Mouse (Mus musculus) ovary, postnatal 36 days (tissue): ENCODE results near the gene Rsrc1.

Source experiments
- DNase-seq: peaks from one replicate; pipeline ENCODE4 v3.0.0; 2022; ENCODE audit warnings: low spot score, mixed read lengths

Gene Rsrc1

GRCm38 (mm10) chr3:66981101-66981661 is at the start of gene Rsrc1:
Gene Rsrc1, plus strand, starts transcription at chr3:66981390.
- peak; percentile 60 for DNase-seq

GRCm38 (mm10) chr3:66939675-66940074 is 41.5 kb upstream of the Rsrc1 start:
- DNase-seq: no peak

DNA sequence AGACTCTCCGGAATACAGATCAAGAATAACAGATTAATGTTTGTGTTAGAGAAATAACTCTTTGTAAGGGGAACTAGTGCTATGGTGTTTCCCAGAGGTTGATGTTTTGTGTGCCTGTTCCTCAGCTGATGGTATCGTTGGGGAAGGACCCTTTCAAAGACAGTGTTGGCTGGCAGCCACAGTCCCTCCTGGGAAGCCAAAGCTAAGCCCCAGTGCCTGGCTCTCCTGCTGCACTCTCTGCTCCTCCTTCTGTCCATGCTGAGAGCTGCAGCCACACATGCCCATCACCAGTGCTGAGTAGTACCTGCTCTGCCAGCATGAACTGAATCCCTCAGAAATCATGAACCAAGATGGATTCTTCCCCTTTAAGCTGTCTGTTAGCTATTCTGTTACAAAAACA is 26.1 kb upstream of the Rsrc1 start:
- DNase-seq: no peak

DNA sequence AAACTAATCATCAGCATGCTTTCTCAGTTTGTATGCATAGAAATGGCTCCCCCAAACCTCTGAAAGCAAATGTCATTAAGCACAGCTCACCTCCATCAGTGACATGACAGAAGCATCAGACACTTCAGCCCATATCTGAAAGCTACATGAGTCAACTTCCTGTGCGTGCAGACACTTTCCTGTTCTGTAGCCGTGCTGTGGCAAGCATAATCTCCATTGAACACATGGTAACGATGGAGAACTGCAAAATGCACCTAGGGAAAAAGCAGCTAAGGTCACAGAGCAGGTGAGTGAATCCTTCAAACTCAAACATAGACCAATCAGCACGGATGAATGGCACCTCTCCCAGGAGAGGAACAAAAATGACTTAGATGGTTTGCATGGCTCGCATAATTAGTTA is 21.2 kb upstream of the Rsrc1 start:
- DNase-seq: no peak

GRCm38 (mm10) chr3:66964884-66965283 is 16.3 kb upstream of the Rsrc1 start:
- no peak for DNase-seq

- DNase-seq: no peak
Observed at GRCm38 (mm10) chr3:66967508-66967907, 13.7 kb upstream of the Rsrc1 start.

- no peak for DNase-seq
Observed at GRCm38 (mm10) chr3:66970261-66970660, 10.9 kb upstream of the Rsrc1 start.

- no peak for DNase-seq
Observed at GRCm38 (mm10) chr3:66970661-66971331, 10.4 kb upstream of the Rsrc1 start.

GRCm38 (mm10) chr3:66972191-66972950 is 8.8 kb upstream of the Rsrc1 start:
- no peak for DNase-seq

DNA sequence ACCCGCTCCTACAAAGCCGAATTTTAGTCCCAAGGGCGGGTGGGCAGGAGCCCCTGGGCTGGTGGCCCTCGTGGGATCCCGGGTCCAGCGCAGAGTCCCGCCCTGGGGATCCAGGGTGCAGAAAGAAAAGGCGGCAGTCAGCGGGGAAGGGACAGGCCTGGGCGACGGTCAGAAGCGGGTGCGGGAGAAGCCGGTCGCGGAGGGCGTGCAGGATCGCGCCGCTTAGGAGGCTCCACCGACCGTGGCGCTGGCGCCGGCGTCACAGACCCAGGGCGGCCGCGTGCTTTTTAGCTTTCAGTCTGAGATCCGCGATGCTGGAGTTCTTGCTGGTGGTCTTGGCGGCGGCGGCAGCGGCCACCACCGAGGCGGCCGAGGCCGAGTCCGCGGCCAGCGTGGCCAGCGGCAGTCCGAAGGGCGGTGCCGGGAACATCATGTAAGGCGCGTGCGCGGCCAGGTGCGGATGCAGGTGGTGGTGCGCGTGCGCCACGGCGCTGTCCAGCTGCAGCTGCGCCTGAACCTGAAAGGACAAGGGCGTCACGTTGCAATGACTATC is 7.7 kb upstream of the Rsrc1 start:
- DNase-seq: peak; percentile 49

DNA sequence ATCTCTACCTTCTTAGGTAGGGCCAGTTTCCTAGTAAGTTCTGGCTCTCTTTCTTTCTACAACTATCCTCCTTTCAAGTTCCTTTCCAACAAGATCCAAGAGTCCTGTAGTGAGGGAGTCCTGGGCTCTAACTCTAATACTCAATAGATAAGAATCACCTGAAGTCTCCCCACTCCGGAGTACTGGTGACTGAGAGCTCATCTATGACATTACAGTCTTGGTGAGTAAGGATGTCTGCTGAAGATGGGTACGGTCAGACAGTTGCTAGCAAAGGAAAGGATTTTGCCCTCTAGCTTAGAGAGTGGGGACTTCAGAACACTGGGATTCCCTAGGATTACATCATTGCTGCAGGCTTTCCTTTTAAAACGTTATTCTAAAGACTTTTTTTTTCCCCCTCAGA is 6.7 kb upstream of the Rsrc1 start:
- DNase-seq: no peak

DNA sequence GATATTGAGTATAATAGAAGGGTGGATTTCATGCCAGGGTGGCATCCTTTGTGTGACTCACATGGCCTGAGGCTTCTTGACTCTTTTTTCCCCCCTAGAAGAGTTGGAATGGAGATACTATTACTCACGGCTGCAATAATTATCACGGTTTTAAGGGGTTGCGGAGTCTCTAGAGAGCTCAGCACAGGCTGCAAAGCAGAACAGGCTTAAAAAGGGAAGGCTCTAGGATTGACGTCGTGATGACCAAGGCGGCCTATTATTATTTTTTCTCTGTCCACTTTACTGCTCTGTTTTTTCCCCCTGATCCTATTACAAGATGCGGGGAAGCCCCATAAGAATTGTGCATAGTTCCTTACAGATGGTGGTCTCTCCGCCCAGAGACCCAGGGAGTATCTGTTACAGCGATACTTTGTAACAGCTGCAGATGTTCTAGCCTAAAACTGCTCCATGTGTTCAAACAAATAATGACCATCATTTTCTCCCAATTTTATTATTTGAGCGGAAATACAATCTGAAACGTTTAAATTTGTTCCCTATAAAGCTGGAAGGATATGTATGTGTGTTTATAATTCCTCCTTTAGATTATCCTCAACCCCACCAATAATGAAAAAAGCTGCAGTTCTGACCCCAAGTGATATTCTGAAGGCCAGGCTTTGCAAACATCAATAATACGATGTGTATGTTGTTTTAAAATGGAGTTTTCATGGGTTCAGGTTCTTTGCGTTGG is 4.1 kb upstream of the Rsrc1 start:
- DNase-seq: no peak

DNA sequence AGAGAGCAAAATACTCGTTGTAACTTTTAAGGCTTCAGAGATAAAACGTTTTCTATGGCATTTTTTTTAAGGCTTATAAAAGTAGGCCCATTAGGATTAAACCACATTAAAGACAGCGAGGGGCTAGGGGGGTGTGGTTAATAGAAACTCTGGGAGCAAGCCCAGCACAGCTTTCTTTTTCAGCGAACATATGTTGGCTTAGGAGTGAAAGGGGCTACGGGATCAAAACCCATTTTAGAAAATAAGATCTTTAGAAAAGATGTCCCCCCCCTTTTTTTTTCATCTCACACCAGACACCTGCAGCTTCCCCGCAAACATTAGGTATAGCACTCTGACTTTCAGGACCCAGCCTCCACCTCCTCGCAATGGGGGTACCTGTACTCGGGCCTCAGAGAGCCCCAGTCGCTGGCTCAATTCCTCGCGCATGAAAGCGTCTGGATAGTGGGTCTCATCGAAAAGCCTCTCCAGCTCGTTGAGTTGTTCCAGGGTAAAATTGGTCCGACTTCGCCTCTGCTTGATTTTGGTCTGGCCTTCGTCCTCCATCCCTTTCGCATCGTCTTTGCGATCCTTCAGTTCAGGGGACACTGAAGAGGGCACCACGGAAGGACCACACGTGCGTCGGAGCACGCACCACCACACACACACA is 3.3 kb upstream of the Rsrc1 start:
- DNase-seq: no peak

- DNase-seq: no peak
Observed at GRCm38 (mm10) chr3:66978457-66979381, 2.5 kb upstream of the Rsrc1 start.

DNA sequence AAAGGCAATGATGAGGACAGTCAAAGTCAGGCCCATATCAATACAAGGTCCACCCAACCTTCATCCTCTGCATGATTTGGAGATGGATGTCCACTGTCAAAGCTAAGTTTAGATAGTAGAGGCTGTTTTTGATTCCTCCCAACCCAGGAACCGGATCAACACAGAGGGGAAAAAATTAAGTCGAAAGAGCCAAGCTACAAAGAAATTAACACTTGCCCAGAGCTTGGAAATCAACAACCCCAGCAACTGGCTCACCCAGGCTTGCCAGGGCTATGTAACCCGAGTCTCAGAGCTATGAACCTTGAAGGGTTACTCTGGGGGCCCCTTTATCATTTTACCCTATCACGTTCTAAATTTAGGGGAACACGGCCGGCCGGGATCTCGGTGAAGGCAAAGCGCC is 1.7 kb upstream of the Rsrc1 start:
- DNase-seq: no peak

DNA sequence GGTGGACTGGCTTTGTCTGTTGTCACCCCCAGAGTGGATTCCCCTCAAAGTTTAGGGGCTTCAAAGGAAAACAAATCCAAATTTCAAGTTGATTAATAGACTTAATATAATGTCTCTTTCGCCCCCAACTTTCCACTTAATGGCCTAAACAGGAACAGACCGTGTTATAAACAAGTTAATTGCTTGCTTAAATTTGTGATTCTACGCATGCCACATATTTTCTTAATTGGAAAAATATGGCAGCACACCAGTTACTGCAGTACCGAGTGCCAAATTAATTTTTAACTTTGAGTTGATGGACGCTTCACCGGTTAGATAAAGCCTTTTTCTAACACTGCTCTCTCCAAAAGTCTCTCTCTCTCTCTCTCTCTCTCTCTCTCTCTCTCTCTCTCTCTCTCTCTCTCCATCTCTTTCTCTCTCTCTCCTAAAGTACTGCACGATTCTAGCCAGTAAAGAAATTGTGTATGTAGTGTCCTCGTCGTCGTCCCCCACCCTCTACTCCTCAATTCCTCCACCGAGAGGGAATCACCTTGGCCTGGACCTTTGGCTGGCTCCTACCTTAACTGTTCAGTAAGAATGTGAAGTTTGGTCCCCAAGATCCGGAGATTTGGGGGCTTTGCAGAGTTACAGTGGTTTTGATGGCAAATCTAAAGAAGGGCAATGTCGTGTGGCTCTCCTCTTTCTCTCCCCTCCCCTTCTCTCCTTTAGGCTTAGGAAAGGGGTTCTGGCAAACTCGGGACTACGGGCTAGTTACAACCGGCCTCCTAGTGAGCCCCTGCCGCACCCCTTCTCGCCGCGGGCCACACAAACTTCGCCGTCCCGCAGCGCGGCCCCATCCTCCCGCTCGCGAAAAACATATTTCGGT is 847 bp upstream of the Rsrc1 start:
- DNase-seq: no peak

DNA sequence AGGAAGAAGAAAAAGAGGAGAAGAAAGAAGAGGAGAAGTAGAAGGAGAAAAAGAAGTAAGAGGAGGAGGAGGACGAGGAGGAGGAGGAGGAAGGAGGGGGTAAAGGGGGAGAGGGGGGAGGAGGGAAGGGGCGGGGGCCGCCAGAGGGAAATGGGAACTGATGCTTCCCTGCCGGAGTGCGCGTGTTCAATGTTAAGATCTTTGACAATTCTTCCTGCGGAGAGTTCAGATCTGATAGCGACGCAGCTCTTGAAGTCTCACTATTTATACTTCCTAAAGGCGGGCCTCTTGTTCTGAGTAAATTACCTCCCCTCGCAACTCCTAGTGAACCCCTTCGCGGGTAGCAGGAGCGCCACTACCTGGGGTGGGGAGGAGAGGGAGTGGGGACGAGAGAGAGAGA is 516 bp downstream of the Rsrc1 start, which contains the start of gene Shox2:
Gene Shox2, minus strand, starts transcription at position 66 of the 400 bp plus-strand sequence.
- DNase-seq: no peak

GRCm38 (mm10) chr3:66982181-66982911 is 1.2 kb downstream of the Rsrc1 start:
- peak; percentile 39 for DNase-seq

DNA sequence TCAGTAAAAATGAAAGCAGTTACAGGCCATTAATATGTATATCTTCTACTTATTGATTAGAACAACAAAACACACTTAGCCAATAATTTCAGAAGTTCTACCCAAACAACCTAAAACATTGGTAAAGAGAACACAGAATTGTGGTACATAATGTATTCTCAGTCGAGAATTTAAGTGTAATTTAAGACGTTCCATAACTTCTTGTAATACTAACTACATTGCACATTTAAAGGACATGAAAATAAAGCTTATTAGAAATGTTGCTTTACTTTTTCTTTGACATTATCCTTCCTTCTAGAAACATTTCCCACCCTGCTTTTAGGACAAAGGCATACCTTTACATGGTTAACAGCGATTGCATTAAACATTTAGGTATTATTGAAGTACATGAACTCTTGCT is 2.3 kb downstream of the Rsrc1 start:
- DNase-seq: no peak
